Mouse (Mus musculus) spleen, postnatal 14 days (tissue): Measurements from ENCODE around the gene Mup11.
"Not testable (repeated sequence)": the region's sequence is repeated elsewhere in the genome, so short reads cannot be mapped to it uniquely, and the experiment has no call there.

Experiments
- DNase-seq, 2 experiments: peaks; one replicate each; pipeline ENCODE4 v3.0.0; 2021 to 2022; ENCODE audit warnings: low spot score in 2 of 2

The Mup11 gene

GRCm38 (mm10) chr4:60662311-60662710 lies at the start of gene Mup11:
Gene Mup11 (minus strand): TSS chr4:60662411.
- DNase-seq = not testable (repeated sequence)
